Comparison of ENCODE assay signal across 21 mouse cellular contexts in the genomic region with DNA sequence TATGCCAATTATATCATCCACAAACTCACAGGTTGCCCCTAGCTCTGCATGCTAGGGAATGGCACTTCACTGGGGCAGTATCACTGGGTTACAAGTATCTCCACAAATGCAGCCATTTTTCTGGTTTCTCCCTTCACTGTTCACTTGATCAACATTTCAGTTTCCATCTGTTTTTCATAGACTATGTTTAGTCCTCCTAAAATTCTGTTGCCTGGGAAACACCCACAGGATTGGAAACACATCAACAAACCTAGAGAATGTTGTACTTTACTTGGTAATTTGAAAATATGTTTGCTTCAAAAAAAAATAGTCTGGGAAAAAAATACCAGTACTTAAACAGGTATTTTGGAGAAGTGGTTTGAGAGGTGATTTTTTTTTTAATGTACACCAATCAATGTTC.
A peak's percentile ranks its signal among the peaks of the same experiment; 100 is the strongest.
DNase-seq lines count a peak whose midpoint lies in the region; ATAC-seq and TF ChIP-seq lines count a peak whose summit lies in the region.
"Had no signal": no experiment of that assay in that cellular context is flagged by ENCODE, and none has a peak within 500 bp of the region (broad histone marks: within the 10 kb centered on the region; RNA-seq: fewer than 3 reads in every experiment).

No protein-coding gene starts in this region.

- H3K36me3 ChIP-seq in midbrain, embryonic 15.5 days (replicated peaks), result no peaks in the 10 kb centered on the region
- H3K36me3 ChIP-seq: forebrain, embryonic 15.5 days; G1E; hindbrain, embryonic 13.5 days; liver, embryonic 13.5 days; neural tube, embryonic 12.5 days had no signal

- H3K4me2 ChIP-seq in midbrain, embryonic 15.5 days, result no peak overlapping the region
- H3K4me2 ChIP-seq: forebrain, embryonic 15.5 days; heart, embryonic 11.5 days; hindbrain, embryonic 13.5 days; liver, embryonic 13.5 days; midbrain, embryonic 11.5 days; neural tube, embryonic 12.5 days had no signal

- no peak overlapping the region for H3K9ac ChIP-seq in midbrain, embryonic 15.5 days
- H3K9ac ChIP-seq: forebrain, embryonic 15.5 days; hindbrain, embryonic 13.5 days; liver, embryonic 13.5 days; neural tube, embryonic 12.5 days had no signal

- H3K4me1 ChIP-seq in midbrain, embryonic 15.5 days, result no peaks in the 10 kb centered on the region
- H3K4me1 ChIP-seq: forebrain, embryonic 15.5 days; hindbrain, embryonic 13.5 days; liver, embryonic 13.5 days; neural tube, embryonic 12.5 days had no signal

- intact Hi-C loops in left cerebral cortex, adult 2 months (cut with DNase I), result no loop called here

- ATAC-seq in frontal cortex, adult (ENCODE audit: low TSS enrichment), result peak; percentile 99
- no peak for ATAC-seq in midbrain, embryonic 15.5 days (replicated peaks)
- ATAC-seq: forebrain, embryonic 15.5 days had no signal

- DNase-seq in frontal cortex, postnatal 10 days (ENCODE audit: low spot score in 2 of 2), result no peak
- peak; percentile 70 for DNase-seq in brain, adult 2 months (ENCODE audit: low read depth, low spot score)
- DNase-seq in layer of hippocampus, adult 18-20 months (ENCODE audit: low spot score in 2 of 2), result peak; percentile 11 to 67
- DNase-seq in left cerebral cortex, adult 2 months (ENCODE audit: extremely low spot score in 1 of 2, low spot score in 2 of 2), result no peak
- DNase-seq in spleen, postnatal 4 days (ENCODE audit: low spot score in 2 of 2), result no peak
- no peak for DNase-seq in T-cell, adult 2 months (ENCODE audit: low spot score)
- DNase-seq: adrenal gland, postnatal 14 days; cerebellum, adult 11 months; cerebellum, postnatal 25 days; heart, postnatal 14 days; kidney, postnatal 36 days; liver, embryonic 13.5 days had no signal

- no peaks in the 10 kb centered on the region for H3K27me3 ChIP-seq in midbrain, embryonic 15.5 days (replicated peaks)
- H3K27me3 ChIP-seq: forebrain, embryonic 15.5 days; hindbrain, embryonic 13.5 days; liver, embryonic 13.5 days; neural tube, embryonic 12.5 days had no signal

- no peak overlapping the region for H3K4me3 ChIP-seq in left cerebral cortex, adult 2 months
- no peak overlapping the region for H3K4me3 ChIP-seq in midbrain, embryonic 15.5 days
- H3K4me3 ChIP-seq: forebrain, embryonic 15.5 days; hindbrain, embryonic 13.5 days; liver, embryonic 13.5 days; neural tube, embryonic 12.5 days had no signal

- TF ChIP-seq CTCF in left cerebral cortex, adult 2 months (IDR thresholded peaks at IDR 0.05), result no peak

- H3K9me3 ChIP-seq in midbrain, embryonic 15.5 days, result no peaks in the 10 kb centered on the region
- H3K9me3 ChIP-seq: forebrain, embryonic 15.5 days; G1E; hindbrain, embryonic 13.5 days; liver, embryonic 13.5 days; neural tube, embryonic 12.5 days had no signal

- H3K27ac ChIP-seq in left cerebral cortex, adult 2 months, result peak overlapping the region; percentile 79
- no peak overlapping the region for H3K27ac ChIP-seq in midbrain, embryonic 15.5 days
- H3K27ac ChIP-seq: forebrain, embryonic 15.5 days; hindbrain, embryonic 13.5 days; liver, embryonic 13.5 days; macrophage; neural tube, embryonic 12.5 days had no signal

Comparison
In these comparisons a context has a peak if more than half of its experiments do, and no peak if none do; other contexts are left out.
1. DNase-seq: peak in brain, adult 2 months (single experiment) and layer of hippocampus, adult 18-20 months (2 of 2); none in frontal cortex, postnatal 10 days (0 of 2), left cerebral cortex, adult 2 months (0 of 2), spleen, postnatal 4 days (0 of 2) and T-cell, adult 2 months (single experiment).